Mouse (Mus musculus) kidney, embryonic 15.5 days (tissue): ENCODE results near the gene Erc2. TPM values are rescaled to one million over a fixed set of nuclear protein-coding genes. Genes with fewer than 3 reads are reported as not detected.

ENCODE experiments used
- ATAC-seq: fragments of 200-750 bp; cut with Nextera tagmentation; replicated peaks from 2 replicates; pipeline ENCODE4 v1.8.0; 2017; ENCODE audit warnings: moderate TSS enrichment; ENCODE audit not compliant: low FRiP score
- H3K27ac ChIP-seq: fragments of 300-500 bp; sonication (generic); 2 replicates; pipeline ENCODE4 v1.5.1; 2015; ENCODE audit warnings: mild to moderate bottlenecking, inconsistent platforms
- H3K27me3 ChIP-seq: fragments of 300-500 bp; sonication (generic); 2 replicates; pipeline ENCODE4 v1.6.1; 2015; ENCODE audit warnings: inconsistent platforms
- H3K36me3 ChIP-seq: fragments of 300-500 bp; sonication (generic); 2 replicates; pipeline ENCODE4 v1.6.1; 2015; ENCODE audit warnings: inconsistent platforms
- H3K4me1 ChIP-seq: fragments of 300-500 bp; sonication (generic); 2 replicates; pipeline ENCODE4 v1.6.1; 2015; ENCODE audit warnings: inconsistent platforms
- H3K4me2 ChIP-seq: fragments of 300-500 bp; sonication (generic); 2 replicates; pipeline ENCODE4 v1.6.1; 2015; ENCODE audit warnings: moderate library complexity, mild to moderate bottlenecking, inconsistent platforms
- H3K4me3 ChIP-seq: fragments of 300-500 bp; sonication (generic); replicated peaks from 2 replicates; pipeline ENCODE4 v1.5.1; 2015; ENCODE audit warnings: mild to moderate bottlenecking, inconsistent platforms
- H3K9ac ChIP-seq: fragments of 300-500 bp; sonication (generic); 2 replicates; pipeline ENCODE4 v1.6.1; 2015; ENCODE audit warnings: mild to moderate bottlenecking, inconsistent platforms
- H3K9me3 ChIP-seq: fragments of 300-500 bp; sonication (generic); replicated peaks from 2 replicates; pipeline ENCODE4 v1.6.1; 2016; ENCODE audit warnings: inconsistent platforms
- whole genome bisulfite sequencing: fragments of 180-500 bp; shearing (Covaris S2); methylation state at CpG from one replicate; pipeline ENCODE4 v1.1.7; 2015; ENCODE audit warnings: mixed read lengths; 5-methylcytosine and 5-hydroxymethylcytosine counted together
- polyA plus RNA-seq: library from polyadenylated mRNA; unstranded; fragments of >200 nt; fragmentation: Nextera tagmentation; extraction: Ambion mirVana; gene quantifications from 2 replicates; pipeline ENCODE4 v1.2.1, GENCODE M21; 2015

Gene Erc2
- polyA plus RNA-seq, 1 experiment from 2014 or later: 7.0 TPM

DNA sequence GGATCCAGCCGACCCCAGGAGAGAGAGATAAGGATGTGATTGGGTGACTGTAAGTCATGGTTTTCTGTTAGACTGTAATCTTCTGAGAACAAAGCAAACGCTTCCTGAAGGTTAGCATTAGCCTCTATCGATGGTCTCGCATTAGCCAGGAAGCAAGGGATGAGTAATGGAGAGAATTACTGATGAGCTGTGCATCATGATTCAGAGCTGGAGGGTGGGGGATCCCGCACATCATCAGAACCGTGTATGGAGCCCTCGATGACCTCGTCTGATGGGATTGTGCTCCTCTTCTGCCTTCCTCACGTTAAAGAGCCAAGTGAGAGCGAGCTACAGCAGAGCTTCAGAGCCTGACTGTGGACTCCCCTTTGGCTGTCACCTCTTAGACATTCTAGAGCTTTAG lies 6.5 kb downstream of the Erc2 start:
- Histone ChIP-seq H3K36me3 (no peaks in the 10 kb centered on the region), H3K27me3 (peaks cover 7% of the 10 kb centered on the region; the same call in 1 of the 2 replicates), H3K9ac (no peak overlapping the region), H3K4me2 (no peak overlapping the region), H3K27ac (no peak overlapping the region), H3K4me3 (no peak overlapping the region), H3K9me3 (no peaks in the 10 kb centered on the region), H3K4me1 (no peaks in the 10 kb centered on the region)
- WGBS: 72% methylated on average over 10 of the region's 10 CpGs
- no peak for ATAC-seq

DNA sequence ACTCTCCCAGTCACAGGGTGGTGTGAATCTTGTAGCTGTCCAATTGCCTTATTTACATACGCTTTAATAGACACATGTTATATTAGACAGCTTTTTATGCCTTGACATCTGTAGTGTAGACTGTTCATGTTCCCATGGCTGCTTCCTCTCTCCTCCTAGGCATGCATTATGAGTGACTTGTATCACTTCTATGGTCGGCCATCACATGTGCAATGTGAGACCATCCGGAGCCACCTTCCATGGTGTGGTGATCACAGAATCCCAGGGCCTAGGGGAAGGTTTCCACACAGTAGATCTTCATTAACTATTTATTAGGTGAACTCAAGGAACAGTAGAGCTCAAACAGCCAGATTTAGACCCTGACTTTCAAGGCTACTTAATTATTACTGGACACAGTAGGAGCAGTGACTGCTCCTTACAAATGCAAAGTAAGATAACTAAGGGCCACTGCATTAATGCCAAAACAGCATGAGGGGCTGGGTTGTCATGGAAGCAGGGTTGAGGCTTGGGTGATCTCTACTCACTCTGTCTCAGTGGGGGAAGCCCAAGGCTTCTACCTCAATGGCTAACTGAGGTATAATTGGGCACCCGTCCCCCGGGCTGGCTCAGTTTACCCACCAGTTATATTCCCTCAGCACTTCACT lies 7.3 kb downstream of the Erc2 start:
- Histone ChIP-seq H3K4me2 (no peak overlapping the region), H3K36me3 (no peaks in the 10 kb centered on the region), H3K9me3 (no peaks in the 10 kb centered on the region), H3K9ac (no peak overlapping the region), H3K4me1 (no peaks in the 10 kb centered on the region), H3K4me3 (no peak overlapping the region), H3K27ac (no peak overlapping the region), H3K27me3 (0 out of 2 replicates have a peak, but pooled peaks cover 3% of the 10 kb centered on the region)
- WGBS: 61% methylated on average over 5 of the region's 5 CpGs
- ATAC-seq: no peak

DNA sequence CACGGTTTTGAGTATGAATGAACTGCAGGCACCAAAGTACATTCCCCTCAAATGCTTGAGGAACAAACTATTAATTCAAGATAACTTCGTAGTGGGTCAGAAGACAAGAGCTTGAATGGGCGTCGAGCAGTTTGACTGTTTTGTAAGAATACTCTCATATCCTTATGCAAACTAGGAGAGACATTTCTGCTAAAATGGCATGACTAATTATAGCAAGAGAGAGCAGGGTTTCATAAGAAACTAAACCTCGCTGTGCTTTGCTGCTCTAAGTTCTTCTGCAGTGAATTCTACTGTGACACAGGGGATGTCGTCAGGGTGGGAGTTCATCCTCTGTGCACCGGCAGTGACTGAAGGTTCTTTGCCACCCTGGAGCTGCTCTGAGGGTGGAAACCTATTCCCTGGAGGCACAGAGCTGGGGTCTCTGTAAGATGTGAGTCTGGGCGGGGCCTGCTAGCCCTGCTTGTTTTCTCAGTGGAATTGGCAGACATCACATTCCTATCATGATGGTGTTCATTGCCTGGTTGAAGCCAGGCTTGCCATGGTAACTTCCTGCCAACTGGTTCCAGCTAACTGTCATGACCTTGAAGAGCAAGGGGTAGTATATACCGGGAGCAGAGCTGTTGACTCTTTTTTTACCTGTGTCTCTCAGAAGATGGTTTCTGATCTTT lies 8.9 kb downstream of the Erc2 start:
- Histone ChIP-seq H3K27me3 (no peaks in the 10 kb centered on the region), H3K4me2 (no peak overlapping the region), H3K9ac (no peak overlapping the region), H3K36me3 (no peaks in the 10 kb centered on the region), H3K9me3 (no peaks in the 10 kb centered on the region), H3K27ac (no peak overlapping the region), H3K4me1 (no peaks in the 10 kb centered on the region), H3K4me3 (no peak overlapping the region)
- 75% methylated on average over 9 of the region's 9 CpGs for WGBS
- ATAC-seq: no peak

DNA sequence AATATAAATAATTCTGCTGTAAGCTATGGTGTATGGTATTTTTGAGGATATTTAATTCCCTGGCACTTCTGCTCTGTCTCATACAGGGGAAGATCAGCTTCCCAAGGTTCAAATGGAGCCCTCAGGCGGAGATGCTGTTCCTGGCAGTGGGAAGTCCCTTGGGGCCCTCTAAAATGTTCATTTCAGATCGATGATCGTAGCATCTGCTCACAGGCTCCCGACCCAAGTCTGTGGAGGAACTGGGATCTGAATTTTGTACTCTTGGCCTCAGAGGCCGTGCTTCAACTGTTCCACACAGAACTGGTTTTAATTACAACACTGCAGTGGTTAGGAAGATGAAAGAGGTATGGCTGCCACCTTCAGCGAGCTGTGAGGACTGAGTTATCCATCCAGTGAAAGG lies 12.5 kb downstream of the Erc2 start:
- no peak for ATAC-seq
- Histone ChIP-seq H3K36me3 (no peaks in the 10 kb centered on the region), H3K27me3 (no peaks in the 10 kb centered on the region), H3K9ac (no peak overlapping the region), H3K27ac (no peak overlapping the region), H3K4me1 (no peaks in the 10 kb centered on the region), H3K4me3 (no peak overlapping the region), H3K4me2 (no peak overlapping the region), H3K9me3 (no peaks in the 10 kb centered on the region)
- WGBS: 75% methylated on average over 6 of the region's 6 CpGs

DNA sequence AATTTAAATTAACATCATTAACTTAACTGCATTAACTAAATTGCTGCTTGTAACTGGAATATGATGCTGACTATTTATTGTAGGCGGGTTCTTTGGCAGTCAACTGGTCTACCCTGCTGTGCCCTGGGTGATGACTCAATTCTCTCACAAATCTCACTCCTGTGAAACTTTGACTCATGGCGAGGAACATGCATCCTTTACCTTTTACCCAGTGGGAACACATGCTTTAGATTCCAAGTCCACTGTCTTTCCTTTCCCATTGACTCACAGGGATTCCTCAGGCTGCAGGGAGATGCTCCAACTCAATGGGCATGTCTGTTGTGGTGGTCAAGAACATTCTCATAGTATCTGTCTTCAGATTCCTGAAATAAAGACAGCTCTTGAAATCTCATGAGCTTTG lies 14.3 kb downstream of the Erc2 start:
- Histone ChIP-seq H3K4me1 (no peaks in the 10 kb centered on the region), H3K4me3 (no peak overlapping the region), H3K27me3 (no peaks in the 10 kb centered on the region), H3K9me3 (no peaks in the 10 kb centered on the region), H3K9ac (no peak overlapping the region), H3K36me3 (no peaks in the 10 kb centered on the region), H3K27ac (no peak overlapping the region), H3K4me2 (no peak overlapping the region)
- WGBS: 91% methylated on average over 2 of the region's 2 CpGs
- no peak for ATAC-seq

DNA sequence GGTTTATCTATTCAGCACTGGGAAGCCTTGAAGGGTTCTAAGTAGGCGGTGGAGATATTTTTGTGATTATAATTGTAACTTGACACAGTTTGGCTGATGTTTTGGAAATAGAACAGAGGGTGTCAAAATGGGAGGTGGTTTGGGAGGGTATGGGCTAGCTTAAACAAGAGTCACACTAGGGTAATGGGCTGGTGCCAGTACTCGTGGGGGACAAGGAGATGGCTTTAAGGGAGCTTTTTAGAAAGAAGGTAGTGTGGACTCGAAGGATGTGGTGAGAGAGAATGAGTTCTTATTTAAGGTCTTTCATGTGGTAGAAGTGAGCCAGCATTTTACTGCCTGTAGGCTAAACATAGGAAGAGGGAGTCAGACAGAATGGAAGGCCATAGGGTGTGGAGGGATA lies 19.2 kb downstream of the Erc2 start:
- Histone ChIP-seq H3K4me1 (no peaks in the 10 kb centered on the region), H3K4me3 (no peak overlapping the region), H3K9ac (no peak overlapping the region), H3K27me3 (no peaks in the 10 kb centered on the region), H3K9me3 (no peaks in the 10 kb centered on the region), H3K27ac (no peak overlapping the region), H3K4me2 (no peak overlapping the region), H3K36me3 (no peaks in the 10 kb centered on the region)
- WGBS: 85% methylated on average over 3 of the region's 3 CpGs
- ATAC-seq: no peak

DNA sequence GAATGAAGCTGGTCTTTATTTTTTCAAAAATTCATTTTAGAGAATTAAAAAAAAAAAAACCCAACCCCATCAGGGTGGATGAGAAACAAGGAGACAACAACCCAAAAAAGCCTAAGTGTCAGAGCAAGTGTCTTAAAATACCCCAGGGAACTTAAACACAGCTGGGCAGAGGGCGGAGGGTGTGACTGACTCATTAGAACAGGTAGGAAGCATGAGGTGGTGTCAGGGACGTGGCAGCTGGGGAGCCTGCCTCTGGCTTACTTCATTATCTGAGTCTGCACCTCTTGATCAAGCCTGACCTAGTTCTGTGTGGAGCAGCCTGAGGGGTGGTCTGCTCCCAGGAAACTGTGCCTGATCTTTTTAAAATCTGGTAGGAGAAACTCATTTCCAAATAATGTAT lies 20.8 kb downstream of the Erc2 start:
- WGBS: 69% methylated on average over 2 of the region's 2 CpGs
- H3K36me3 ChIP-seq: no peaks in the 10 kb centered on the region

DNA sequence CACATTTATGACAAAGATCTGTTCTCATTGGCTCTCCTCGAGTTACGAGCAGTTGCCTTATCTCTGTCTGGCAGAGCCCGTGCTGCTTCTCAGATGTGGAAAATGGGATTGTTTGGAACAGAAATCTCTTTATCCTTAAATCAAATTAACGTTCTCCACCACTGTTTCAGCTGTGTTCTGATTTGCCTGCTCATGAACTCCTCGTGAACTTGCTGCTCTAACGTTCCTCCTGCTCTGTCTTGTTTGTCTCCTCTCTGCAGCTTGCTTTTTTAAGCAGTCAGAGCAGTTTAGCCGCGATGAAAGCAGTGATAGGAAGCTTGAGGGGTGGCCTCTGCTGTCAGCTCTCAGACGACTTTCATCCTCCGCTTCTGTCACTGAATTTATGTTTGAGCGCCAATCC lies 32.4 kb downstream of the Erc2 start:
- H3K4me2 ChIP-seq: no peak overlapping the region
- WGBS: 20% methylated on average over 11 of the region's 11 CpGs

More for the DNA sequence above, 20.8 kb downstream of the Erc2 start:
- H3K27ac ChIP-seq: no peak overlapping the region
- H3K9me3 ChIP-seq: no peaks in the 10 kb centered on the region
- H3K4me1 ChIP-seq: no peaks in the 10 kb centered on the region
- H3K27me3 ChIP-seq: no peaks in the 10 kb centered on the region
- no peak for ATAC-seq
- H3K4me2 ChIP-seq: no peak overlapping the region
- no peak overlapping the region for H3K9ac ChIP-seq
- H3K4me3 ChIP-seq: no peak overlapping the region

DNA sequence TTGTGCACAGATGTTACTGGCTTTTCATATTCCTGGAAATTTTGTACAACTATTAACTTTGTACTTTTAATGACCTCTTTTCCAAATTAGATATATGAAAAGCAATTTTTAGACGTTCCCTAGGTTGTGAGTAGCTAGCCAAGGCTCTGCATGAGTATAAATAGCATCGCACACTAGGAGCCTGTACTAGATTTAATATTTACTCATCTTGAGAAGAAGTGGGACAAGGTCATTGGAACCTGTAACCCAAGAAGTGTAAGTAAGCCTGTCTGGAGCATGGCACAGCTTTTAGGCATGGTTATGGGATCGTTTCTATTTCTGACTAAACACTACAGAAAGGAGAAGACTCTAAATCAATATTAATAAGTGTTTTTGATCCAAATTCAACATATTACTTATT lies 36.4 kb downstream of the Erc2 start:
- Histone ChIP-seq H3K4me3 (no peak overlapping the region), H3K27ac (no peak overlapping the region), H3K9ac (no peak overlapping the region), H3K36me3 (no peaks in the 10 kb centered on the region), H3K27me3 (no peaks in the 10 kb centered on the region), H3K4me1 (peaks cover 9% of the 10 kb centered on the region; the same call in 1 of the 2 replicates), H3K9me3 (no peaks in the 10 kb centered on the region), H3K4me2 (no peak overlapping the region)
- ATAC-seq: no peak
- 81% methylated on average over 3 of the region's 3 CpGs for WGBS

More for the DNA sequence above, 32.4 kb downstream of the Erc2 start:
- Histone ChIP-seq H3K9me3 (no peaks in the 10 kb centered on the region), H3K9ac (no peak overlapping the region), H3K27ac (no peak overlapping the region), H3K27me3 (no peaks in the 10 kb centered on the region), H3K4me1 (peaks cover 9% of the 10 kb centered on the region; the same call in 1 of the 2 replicates), H3K36me3 (no peaks in the 10 kb centered on the region), H3K4me3 (no peak overlapping the region)
- ATAC-seq: no peak

DNA sequence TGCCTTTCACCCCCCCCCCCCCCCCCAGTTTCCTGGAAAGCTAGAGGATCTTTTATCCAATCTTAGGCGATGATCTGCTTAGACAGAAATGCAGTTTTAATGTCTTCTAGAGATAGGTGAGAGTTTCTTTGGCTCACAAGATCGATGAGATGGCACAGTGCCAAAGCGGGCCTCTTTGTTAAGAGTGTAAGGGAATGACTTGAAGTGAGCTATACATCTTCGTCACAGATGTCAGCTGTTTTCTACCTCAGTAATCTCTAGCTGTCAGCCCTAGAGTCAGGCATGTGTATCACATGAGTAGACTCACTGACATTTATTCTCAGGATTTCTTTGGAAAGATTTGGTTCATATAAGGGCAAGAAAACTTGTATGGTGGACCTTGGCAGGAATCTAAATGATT lies 39.2 kb downstream of the Erc2 start:
- Histone ChIP-seq H3K4me2 (no peak overlapping the region), H3K27me3 (no peaks in the 10 kb centered on the region), H3K27ac (no peak overlapping the region), H3K4me1 (no peaks in the 10 kb centered on the region), H3K36me3 (no peaks in the 10 kb centered on the region), H3K9me3 (no peaks in the 10 kb centered on the region), H3K4me3 (no peak overlapping the region), H3K9ac (no peak overlapping the region)
- ATAC-seq: no peak
- WGBS: 62% methylated on average over 4 of the region's 4 CpGs

DNA sequence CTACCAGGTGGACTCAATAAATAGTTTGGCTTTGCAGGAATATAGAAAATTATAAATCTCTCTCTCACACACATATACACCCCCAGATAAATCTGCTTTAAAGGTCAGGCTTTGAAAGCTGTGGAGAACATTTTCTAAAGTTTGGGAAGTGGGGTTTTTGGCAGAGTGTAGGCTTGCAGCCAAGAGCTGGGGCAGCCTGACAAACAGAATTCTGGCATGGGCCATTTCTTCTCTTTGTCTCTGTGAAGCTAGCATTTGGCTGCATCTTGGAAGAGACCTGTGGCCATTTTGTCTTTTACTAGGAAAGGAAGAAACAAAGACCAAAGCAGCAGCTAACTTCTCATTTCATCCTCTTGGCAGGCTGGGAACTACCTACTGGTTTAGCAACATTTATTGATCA lies 40.0 kb downstream of the Erc2 start:
- no peaks in the 10 kb centered on the region for H3K4me1 ChIP-seq
- H3K36me3 ChIP-seq: no peaks in the 10 kb centered on the region
- H3K4me3 ChIP-seq: no peak overlapping the region
- H3K9me3 ChIP-seq: no peaks in the 10 kb centered on the region
- H3K27me3 ChIP-seq: no peaks in the 10 kb centered on the region
- H3K4me2 ChIP-seq: no peak overlapping the region
- no peak overlapping the region for H3K27ac ChIP-seq
- no peak for ATAC-seq
- no peak overlapping the region for H3K9ac ChIP-seq

DNA sequence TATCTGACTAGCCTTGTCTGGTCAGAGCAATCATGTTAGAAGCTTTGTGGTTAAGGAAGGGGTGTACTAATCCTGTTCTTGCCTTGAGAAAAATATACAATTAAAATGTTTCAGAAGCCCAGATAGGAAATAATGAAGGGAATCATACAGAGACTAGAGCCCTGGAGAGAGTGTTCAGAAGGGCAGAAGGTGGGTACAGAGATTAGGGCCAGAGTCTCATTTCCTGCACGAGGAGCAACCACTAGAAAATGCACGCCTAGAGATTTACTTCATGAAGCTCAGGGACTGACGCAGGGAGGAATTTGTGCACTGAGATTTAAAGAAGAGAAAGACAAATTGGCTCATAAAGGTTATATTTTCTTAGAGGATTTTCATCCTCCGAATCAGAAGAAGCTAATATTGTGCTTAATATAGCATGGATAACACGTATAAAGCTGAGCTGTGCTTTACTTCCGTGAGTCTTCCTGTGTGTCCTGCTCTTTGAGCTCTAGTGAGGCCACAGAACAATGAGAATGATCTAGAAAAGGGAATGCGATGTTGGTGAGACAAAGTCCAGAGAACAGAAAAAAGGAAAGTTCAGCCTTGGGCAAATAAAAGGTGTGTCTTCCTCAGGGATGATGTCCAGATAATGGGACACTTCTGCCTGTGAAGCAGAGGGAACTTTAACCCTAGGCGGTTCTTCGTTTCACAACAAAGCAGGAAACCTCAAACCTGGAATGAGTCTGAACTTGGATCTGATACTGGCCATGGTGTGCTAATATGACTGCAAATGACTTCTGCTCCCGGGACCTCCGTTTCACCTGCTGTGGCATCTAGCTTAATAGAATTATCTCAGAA lies 45.0 kb downstream of the Erc2 start:
- Histone ChIP-seq H3K36me3 (no peaks in the 10 kb centered on the region), H3K4me3 (no peak overlapping the region)
- WGBS: 85% methylated on average over 11 of the region's 11 CpGs

More for the DNA sequence above, 45.0 kb downstream of the Erc2 start:
- no peak overlapping the region for H3K9ac ChIP-seq
- no peaks in the 10 kb centered on the region for H3K9me3 ChIP-seq
- no peaks in the 10 kb centered on the region for H3K27me3 ChIP-seq
- H3K4me1 ChIP-seq: no peaks in the 10 kb centered on the region
- ATAC-seq: no peak
- H3K27ac ChIP-seq: no peak overlapping the region
- no peak overlapping the region for H3K4me2 ChIP-seq
